Comparison of ENCODE assay signal across 8 mouse cellular contexts in the genomic region with DNA sequence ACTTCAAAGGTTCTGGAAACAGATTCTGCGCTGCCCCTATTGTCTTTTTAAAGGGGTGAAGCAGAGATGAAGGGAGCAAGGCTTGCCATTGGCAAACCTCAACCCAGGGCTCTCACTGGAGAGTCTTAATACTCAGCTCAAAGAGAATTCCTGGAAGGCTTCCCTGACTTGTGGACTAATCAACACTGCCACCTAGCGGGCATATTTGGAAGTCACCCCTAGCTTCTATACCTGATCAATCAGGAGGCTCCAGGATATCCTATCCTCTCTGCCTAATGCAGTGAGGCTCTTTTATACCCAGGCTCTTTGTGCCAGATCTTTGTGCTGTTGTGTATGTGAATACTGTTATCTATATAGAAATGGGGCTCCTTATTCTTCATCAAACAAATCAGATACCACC. TPM values are rescaled to one million over a fixed set of nuclear protein-coding genes. Genes with fewer than 3 reads are reported as not detected.
DNase-seq lines count a peak whose midpoint lies in the region; ATAC-seq and TF ChIP-seq lines count a peak whose summit lies in the region.

No protein-coding gene starts in this region.

- peak; percentile 78 for DNase-seq in ZHBTc4 (ENCODE audit: low read depth, low spot score)
- peak; percentile 72 for DNase-seq in cerebellum, adult 9-11 months
- peak; percentile 48 to 84 for DNase-seq in frontal cortex, postnatal 14 days (ENCODE audit: low spot score in 2 of 2)
- DNase-seq in hindbrain, postnatal 0 days (ENCODE audit: low spot score): peak; percentile 92
- peak; percentile 67 for DNase-seq in left cerebral cortex, adult 11 months (ENCODE audit: low spot score)
- peak; percentile 78 to 88 for DNase-seq in right cerebral cortex, postnatal 10 days (ENCODE audit: low spot score in 2 of 2)
- peak; percentile 28 to 77 for DNase-seq in urinary bladder, postnatal 4 days (ENCODE audit: low spot score in 2 of 2)

- no peaks in the 10 kb centered on the region for H3K36me3 ChIP-seq in hindbrain, postnatal 0 days (ENCODE audit: insufficient read depth, low read length)

- H3K9ac ChIP-seq in hindbrain, postnatal 0 days (replicated peaks; ENCODE audit: low read length): no peak overlapping the region

- no peak overlapping the region for H3K4me2 ChIP-seq in hindbrain, postnatal 0 days (ENCODE audit: low read depth, low read length)

- peak; percentile 85 for TF ChIP-seq CTCF in hindbrain, postnatal 0 days (IDR thresholded peaks at IDR 0.05; ENCODE audit: low read depth)

- H3K4me1 ChIP-seq in hindbrain, postnatal 0 days (ENCODE audit: insufficient read depth, low read length): no peaks in the 10 kb centered on the region

- peak; percentile 59 for ATAC-seq in hindbrain, postnatal 0 days
- peak; percentile 77 for ATAC-seq in megakaryocyte progenitor cell, adult 5-6 weeks (replicated peaks; ENCODE audit: poor library complexity)

- no peak overlapping the region for H3K27ac ChIP-seq in hindbrain, postnatal 0 days

- WGBS in hindbrain, postnatal 0 days: 2% methylated on average over 2 of the region's 2 CpGs

- no peak overlapping the region for H3K4me3 ChIP-seq in hindbrain, postnatal 0 days (ENCODE audit: low read length)

- H3K9me3 ChIP-seq in hindbrain, postnatal 0 days (ENCODE audit: low read length): no peaks in the 10 kb centered on the region

- H3K27me3 ChIP-seq in hindbrain, postnatal 0 days (ENCODE audit: insufficient read depth, low read length): no peaks in the 10 kb centered on the region

RNA-seq across cellular contexts. Expression of a gene that starts 28.0 kb away (rescaled TPM):
- 13.6 and 18.4 TPM in 2 replicates for total RNA-seq in hindbrain, postnatal 0 days (2014; rRNA removed)
- polyA plus RNA-seq in hindbrain, postnatal 0 days (2015; fragmentation: Nextera tagmentation; extraction: Ambion mirVana): 4.4 and 4.7 TPM in 2 replicates
- 31.7 and 35.7 TPM in 2 replicates for total RNA-seq in megakaryocyte progenitor cell, adult 5-6 weeks (2015)
- total RNA-seq in megakaryocyte progenitor cell, adult 5-6 weeks (2017): 13.8 and 15.7 TPM in 2 replicates
